Mouse (Mus musculus) neural tube, embryonic 15.5 days (tissue): ENCODE results near the gene Lig4. TPM values are rescaled to one million over a fixed set of nuclear protein-coding genes. Genes with fewer than 3 reads are reported as not detected.

Experiments
- polyA plus RNA-seq: library from polyadenylated mRNA; unstranded; fragments of >200 nt; fragmentation: Nextera tagmentation; extraction: Ambion mirVana; gene quantifications from 2 replicates; pipeline ENCODE4 v1.2.1, GENCODE M21; 2015

Lig4 gene
- polyA plus RNA-seq, 1 experiment from 2014 or later = 9.4 TPM

Other genes with a start within 250 kb of the Lig4 start
- gene Fam155a, start 206.5 kb downstream of the Lig4 start, polyA plus RNA-seq = 22.1 and 28.8 TPM in 2 replicates
- gene Gm10217, start 113.4 kb downstream of the Lig4 start, polyA plus RNA-seq = not detected in 2 replicates
- 12.8 and 13.2 TPM in 2 replicates for gene Abhd13, start within 50 bp of the Lig4 start, polyA plus RNA-seq
- 1.3 and 1.6 TPM in 2 replicates for gene Tnfsf13b, start 28.8 kb upstream of the Lig4 start, polyA plus RNA-seq
- 5.5 and 5.6 TPM in 2 replicates for gene Myo16, start 176.2 kb upstream of the Lig4 start, polyA plus RNA-seq